Mouse (Mus musculus) kidney, postnatal 25 days (tissue): ENCODE results near the gene Mlxipl.
A peak's percentile ranks its signal among the peaks of the same experiment; 100 is the strongest.

ENCODE experiments used
- DNase-seq, 2 experiments: peaks; one replicate each; pipeline ENCODE4 v3.0.0; 2021; ENCODE audit warnings: mixed read lengths in 2 of 2

Gene Mlxipl

GRCm38 (mm10) chr5:135080539-135080938 lies 9.2 kb upstream of the Mlxipl start:
- DNase-seq, result peak; percentile 25 to 58

GRCm38 (mm10) chr5:135086871-135087270 lies 2.8 kb upstream of the Mlxipl start:
- DNase-seq, result no peak

- no peak for DNase-seq
Measured at GRCm38 (mm10) chr5:135100981-135101380, 11.3 kb downstream of the Mlxipl start.

- DNase-seq, result peak in 1 of 2 experiments; percentile 57
Measured at GRCm38 (mm10) chr5:135103999-135104660, 14.4 kb downstream of the Mlxipl start.

- DNase-seq, result peak; percentile 97
Measured at GRCm38 (mm10) chr5:135106758-135107256, 17.1 kb downstream of the Mlxipl start.

GRCm38 (mm10) chr5:135107521-135108501 lies 18.1 kb downstream of the Mlxipl start:
- DNase-seq, result peak; percentile 95 to 96

GRCm38 (mm10) chr5:135109017-135109416 lies 19.3 kb downstream of the Mlxipl start:
- peak; percentile 50 to 73 for DNase-seq

- peak; percentile 22 to 84 for DNase-seq
Measured at GRCm38 (mm10) chr5:135109426-135109825, 19.7 kb downstream of the Mlxipl start.

GRCm38 (mm10) chr5:135109976-135110375 lies 20.3 kb downstream of the Mlxipl start:
- peak; percentile 53 to 73 for DNase-seq

GRCm38 (mm10) chr5:135113782-135114181 lies 24.1 kb downstream of the Mlxipl start:
- peak; percentile 32 to 75 for DNase-seq

- DNase-seq, result no peak
Measured at GRCm38 (mm10) chr5:135115241-135115640, 25.6 kb downstream of the Mlxipl start.

GRCm38 (mm10) chr5:135118589-135119081 lies 28.9 kb downstream of the Mlxipl start:
- DNase-seq, result peak; percentile 77 to 84

- no peak for DNase-seq
Measured at GRCm38 (mm10) chr5:135120753-135121152, 31.1 kb downstream of the Mlxipl start.

- no peak for DNase-seq
Measured at GRCm38 (mm10) chr5:135126121-135126520, 36.4 kb downstream of the Mlxipl start.

GRCm38 (mm10) chr5:135127669-135128068 lies 38.0 kb downstream of the Mlxipl start:
- no peak for DNase-seq

- DNase-seq, result no peak
Measured at GRCm38 (mm10) chr5:135129747-135130146, 40.1 kb downstream of the Mlxipl start.

- peak; percentile 69 to 75 for DNase-seq
Measured at GRCm38 (mm10) chr5:135133736-135134405, 44.2 kb downstream of the Mlxipl start.

- peak in 1 of 2 experiments; percentile 52 for DNase-seq
Measured at GRCm38 (mm10) chr5:135134534-135134933, 44.8 kb downstream of the Mlxipl start.

- DNase-seq, result no peak
Measured at GRCm38 (mm10) chr5:135139881-135140280, 50.2 kb downstream of the Mlxipl start.

- no peak for DNase-seq
Measured at GRCm38 (mm10) chr5:135144469-135144868, 54.8 kb downstream of the Mlxipl start.

- no peak for DNase-seq
Measured at GRCm38 (mm10) chr5:135145532-135145931, 55.8 kb downstream of the Mlxipl start.

GRCm38 (mm10) chr5:135145955-135146354 lies 56.3 kb downstream of the Mlxipl start:
- DNase-seq, result no peak

- no peak for DNase-seq
Measured at GRCm38 (mm10) chr5:135148715-135149052, 59.0 kb downstream of the Mlxipl start.
